Mouse (Mus musculus) midbrain, postnatal 0 days (tissue): ENCODE results near the gene Cxxc4. TPM values are rescaled to one million over a fixed set of nuclear protein-coding genes. Genes with fewer than 3 reads are reported as not detected.

Source experiments
- ATAC-seq: fragments of 200-750 bp; cut with Nextera tagmentation; 2 replicates; pipeline ENCODE4 v1.8.0; 2017; ENCODE audit warnings: moderate number of reproducible peaks, mild to moderate bottlenecking, moderate TSS enrichment, moderate library complexity; ENCODE audit not compliant: low FRiP score
- DNase-seq: peaks from one replicate; pipeline ENCODE4 v3.0.0-alpha.2; 2015; ENCODE audit warnings: low spot score
- H3K27ac ChIP-seq: fragments of 300-500 bp; sonication (generic); 2 replicates; pipeline ENCODE4 v1.5.1; 2014; ENCODE audit warnings: low read depth, mild to moderate bottlenecking, low read length, mixed read lengths
- H3K27me3 ChIP-seq: fragments of 300-500 bp; sonication (generic); 2 replicates; pipeline ENCODE4 v1.6.1; 2014; ENCODE audit warnings: low read length, control low read depth, mixed read lengths; ENCODE audit not compliant: insufficient read depth
- H3K36me3 ChIP-seq: fragments of 300-500 bp; sonication (generic); 2 replicates; pipeline ENCODE4 v1.6.1; 2014; ENCODE audit warnings: low read length, control low read depth, mixed read lengths; ENCODE audit not compliant: insufficient read depth
- H3K4me1 ChIP-seq: fragments of 300-500 bp; sonication (generic); 2 replicates; pipeline ENCODE4 v1.6.1; 2014; ENCODE audit warnings: mild to moderate bottlenecking, control low read depth, antibody characterized with exemption, low read length, mixed read lengths; ENCODE audit not compliant: insufficient read depth
- H3K4me2 ChIP-seq: fragments of 300-500 bp; sonication (generic); 2 replicates; pipeline ENCODE4 v1.6.1; 2014; ENCODE audit warnings: low read depth, mild to moderate bottlenecking, low read length, mixed read lengths; ENCODE audit not compliant: poor library complexity, severe bottlenecking
- H3K4me3 ChIP-seq: fragments of 300-500 bp; sonication (generic); 2 replicates; pipeline ENCODE4 v1.5.1; 2014; ENCODE audit warnings: low read depth, mild to moderate bottlenecking, low read length, moderate library complexity
- H3K9ac ChIP-seq: fragments of 300-500 bp; sonication (generic); replicated peaks from 2 replicates; pipeline ENCODE4 v1.6.1; 2014; ENCODE audit warnings: mild to moderate bottlenecking, low read length, moderate library complexity, mixed read lengths; ENCODE audit not compliant: poor library complexity, severe bottlenecking
- H3K9me3 ChIP-seq: fragments of 300-500 bp; sonication (generic); 2 replicates; pipeline ENCODE4 v1.6.1; 2016; ENCODE audit warnings: low read length, control low read depth
- CTCF ChIP-seq: IDR thresholded peaks from 2 replicates; pipeline ENCODE4 v1.5.1; 2016; ENCODE audit warnings: antibody characterized with exemption, mild to moderate bottlenecking
- WGBS: fragments of 180-500 bp; shearing (Covaris S2); extraction: QIAGEN DNeasy Blood & Tissue Kit; methylation state at CpG from one replicate; pipeline ENCODE4 v1.1.7; 2014; 5-methylcytosine and 5-hydroxymethylcytosine counted together
- polyA plus RNA-seq: library from polyadenylated mRNA; unstranded; fragments of >200 nt; fragmentation: Nextera tagmentation; extraction: Ambion mirVana; gene quantifications from 2 replicates; pipeline ENCODE4 v1.2.1, GENCODE M21; 2015
- total RNA-seq: library from RNA; depleted of rRNA; stranded (reverse); fragments of >200 nt; gene quantifications from 2 replicates; pipeline ENCODE4 v1.2.3, GENCODE M21; 2014

The Cxxc4 gene
- total and polyA plus RNA-seq, 2 experiments from 2014 or later = 39.6 to 55.6 TPM

DNA sequence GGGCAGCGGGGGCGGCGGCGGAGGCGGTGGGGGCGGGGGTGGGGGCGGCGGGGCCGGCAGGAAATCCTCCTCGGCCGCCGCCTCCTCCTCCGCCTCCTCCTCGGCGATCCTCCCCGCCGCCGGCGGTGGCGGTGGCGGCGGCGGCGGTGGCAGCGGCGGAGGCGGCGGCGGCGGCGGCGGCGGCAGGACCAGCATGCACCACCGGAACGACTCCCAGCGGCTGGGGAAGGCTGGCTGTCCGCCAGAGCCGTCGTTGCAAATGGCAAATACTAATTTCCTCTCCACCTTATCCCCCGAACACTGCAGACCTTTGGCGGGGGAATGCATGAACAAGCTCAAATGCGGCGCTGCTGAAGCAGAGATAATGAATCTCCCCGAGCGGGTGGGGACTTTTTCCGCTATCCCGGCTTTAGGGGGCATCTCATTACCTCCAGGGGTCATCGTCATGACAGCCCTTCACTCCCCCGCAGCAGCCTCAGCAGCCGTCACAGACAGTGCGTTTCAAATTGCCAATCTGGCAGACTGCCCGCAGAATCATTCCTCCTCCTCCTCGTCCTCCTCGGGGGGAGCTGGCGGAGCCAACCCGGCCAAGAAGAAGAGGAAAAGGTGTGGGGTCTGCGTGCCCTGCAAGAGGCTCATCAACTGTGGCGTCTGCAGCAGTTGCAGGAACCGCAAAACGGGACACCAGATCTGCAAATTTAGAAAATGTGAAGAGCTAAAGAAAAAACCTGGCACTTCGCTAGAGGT, 3.9 kb downstream of the Cxxc4 start:
- no peaks in the 10 kb centered on the region for H3K36me3 ChIP-seq
- ATAC-seq (peak; percentile 32), DNase-seq (peak; percentile 87)
- no peaks in the 10 kb centered on the region for H3K9me3 ChIP-seq
- peak overlapping the region; percentile 99 for H3K27ac ChIP-seq
- H3K4me2 ChIP-seq = peak overlapping the region; percentile 86
- WGBS = under 1% methylated on average over 28 of the region's 61 CpGs
- H3K4me1 ChIP-seq = peaks cover 15% of the 10 kb centered on the region; the same call in 1 of the 2 replicates
- H3K27me3 ChIP-seq = no peaks in the 10 kb centered on the region
- peak overlapping the region; percentile 75 for H3K4me3 ChIP-seq
- TF ChIP-seq CTCF = no peak
- peak overlapping the region; percentile 90 for H3K9ac ChIP-seq

GRCm38 (mm10) chr3:134240718-134241025, 4.4 kb downstream of the Cxxc4 start:
- ATAC-seq = no peak
- H3K4me3 ChIP-seq = peak overlapping the region; percentile 75
- H3K27ac ChIP-seq = peak overlapping the region; percentile 99
- peak overlapping the region; percentile 90 for H3K9ac ChIP-seq
- no peaks in the 10 kb centered on the region for H3K9me3 ChIP-seq
- peaks cover 15% of the 10 kb centered on the region; the same call in 1 of the 2 replicates for H3K4me1 ChIP-seq
- peak overlapping the region; percentile 86 for H3K4me2 ChIP-seq
- WGBS = 2% methylated on average over 6 of the region's 6 CpGs
- no peak for TF ChIP-seq CTCF
- H3K27me3 ChIP-seq = no peaks in the 10 kb centered on the region
- no peak for DNase-seq
- no peaks in the 10 kb centered on the region for H3K36me3 ChIP-seq

DNA sequence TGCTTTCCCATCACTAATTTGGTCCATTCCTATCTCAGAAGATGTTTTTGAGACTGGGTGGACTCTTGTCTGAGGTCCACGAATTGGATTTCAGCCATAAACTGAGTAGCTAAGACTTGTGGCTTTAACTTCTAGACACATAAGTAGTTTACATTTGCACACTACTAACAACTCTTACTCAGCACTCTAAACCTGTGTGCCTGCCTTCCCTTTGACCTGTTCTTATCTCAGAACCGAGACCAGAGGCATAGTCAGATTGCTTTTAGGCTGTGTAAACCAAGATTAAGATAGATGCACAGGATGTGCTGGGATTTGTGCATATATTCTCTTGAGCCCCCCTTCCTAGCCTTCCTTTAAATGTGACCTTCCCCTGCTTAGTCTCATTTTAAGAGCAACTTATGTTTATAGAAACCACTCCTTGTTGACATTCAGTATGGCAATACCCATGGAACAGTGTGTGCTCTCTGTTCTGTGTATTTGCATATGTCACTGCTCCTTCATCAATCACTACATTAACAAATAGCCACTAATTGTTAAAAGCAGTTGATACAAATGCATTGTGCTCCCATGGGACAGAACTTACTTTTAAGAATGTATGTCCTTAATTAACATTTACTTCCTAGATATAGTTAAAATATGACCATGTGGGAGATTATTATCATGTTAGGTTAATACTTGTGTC, 7.0 kb downstream of the Cxxc4 start:
- DNase-seq = no peak
- TF ChIP-seq CTCF = no peak
- H3K27me3 ChIP-seq = no peaks in the 10 kb centered on the region
- no peaks in the 10 kb centered on the region for H3K36me3 ChIP-seq
- H3K4me2 ChIP-seq = peak overlapping the region; percentile 86
- WGBS = 59% methylated on average over 2 of the region's 2 CpGs
- ATAC-seq = no peak
- peak overlapping the region; percentile 27; the same call in 1 of the 2 replicates for H3K4me3 ChIP-seq
- H3K9ac ChIP-seq = no peak overlapping the region
- no peak overlapping the region for H3K27ac ChIP-seq
- H3K4me1 ChIP-seq = peaks cover 15% of the 10 kb centered on the region; the same call in 1 of the 2 replicates
- no peaks in the 10 kb centered on the region for H3K9me3 ChIP-seq

- Histone ChIP-seq H3K4me1 (peaks cover 15% of the 10 kb centered on the region; the same call in 1 of the 2 replicates), H3K4me2 (peak overlapping the region; percentile 86), H3K4me3 (0 out of 2 replicates have a peak overlapping the region, but pooled peaks have one; percentile 11), H3K9me3 (no peaks in the 10 kb centered on the region), H3K9ac (no peak overlapping the region), H3K27ac (no peak overlapping the region), H3K36me3 (no peaks in the 10 kb centered on the region), H3K27me3 (no peaks in the 10 kb centered on the region)
- ATAC-seq (no peak), DNase-seq (no peak)
- 21% methylated on average over 3 of the region's 3 CpGs for WGBS
- TF ChIP-seq CTCF = no peak
These were observed 7.6 kb downstream of the Cxxc4 start for GRCm38 (mm10) chr3:134243850-134244247.

- 35% methylated on average over 2 of the region's 2 CpGs for WGBS
- H3K9ac ChIP-seq = no peak overlapping the region
- no peak overlapping the region for H3K4me2 ChIP-seq
- H3K36me3 ChIP-seq = no peaks in the 10 kb centered on the region
- DNase-seq (no peak), ATAC-seq (no peak)
- TF ChIP-seq CTCF = no peak
- no peaks in the 10 kb centered on the region for H3K9me3 ChIP-seq
- H3K27me3 ChIP-seq = no peaks in the 10 kb centered on the region
- H3K4me1 ChIP-seq = 0 out of 2 replicates have a peak, but pooled peaks cover 4% of the 10 kb centered on the region
- no peak overlapping the region for H3K27ac ChIP-seq
- H3K4me3 ChIP-seq = no peak overlapping the region
These were observed 17.9 kb downstream of the Cxxc4 start for GRCm38 (mm10) chr3:134254221-134254620.

GRCm38 (mm10) chr3:134258715-134259114, 22.4 kb downstream of the Cxxc4 start:
- ATAC-seq (no peak), DNase-seq (no peak)
- Histone ChIP-seq H3K27me3 (no peaks in the 10 kb centered on the region), H3K4me3 (no peak overlapping the region), H3K36me3 (no peaks in the 10 kb centered on the region), H3K4me2 (no peak overlapping the region), H3K9ac (no peak overlapping the region), H3K9me3 (no peaks in the 10 kb centered on the region), H3K4me1 (0 out of 2 replicates have a peak, but pooled peaks cover 3% of the 10 kb centered on the region), H3K27ac (no peak overlapping the region)
- WGBS = 63% methylated on average over 5 of the region's 5 CpGs
- TF ChIP-seq CTCF = no peak
